Mouse (Mus musculus): ENCODE measurements at regions not wholly inside any gene's neighbourhood (a gene's known extent, or its start where the extent isn't known, plus 50 kb on each side); places are given as distances from the start of the nearest gene placed in this dataset.

DNA sequence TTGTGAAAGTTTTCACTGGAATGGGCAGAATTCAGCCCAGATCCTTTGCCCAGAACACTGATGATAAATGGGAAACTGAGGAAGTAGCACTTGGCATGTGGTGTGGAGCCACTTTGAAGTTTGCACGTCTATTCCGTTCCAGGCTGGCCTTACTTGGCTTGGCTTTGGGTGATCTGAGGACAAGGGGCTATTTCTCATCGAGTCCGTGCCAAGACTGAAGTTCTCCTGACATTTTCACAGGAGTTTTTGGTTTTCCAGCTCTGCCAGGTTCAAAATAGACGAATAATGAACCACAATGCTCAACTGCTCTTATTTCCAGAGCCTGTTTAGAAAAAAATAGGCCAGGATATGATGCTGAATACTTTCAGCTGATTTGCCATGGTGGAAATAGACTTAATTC lies 421.8 kb upstream of the Dab2 start:
- TF ChIP-seq POLR2A (IDR thresholded peaks at IDR 0.05; ENCODE audit: extremely low read depth, insufficient read depth, low read length), result no peak
- TF ChIP-seq CTCF (IDR thresholded peaks at IDR 0.05; ENCODE audit: low read depth, low read length), result no peak
